Mouse (Mus musculus): ENCODE results near the gene Adamts3. TPM values are rescaled to one million over a fixed set of nuclear protein-coding genes. Genes with fewer than 3 reads are reported as not detected.

The Adamts3 gene
- total and polyA plus RNA-seq, 3 experiments = 11.4 to 15.7 TPM; not detected in 1

GRCm38 (mm10) chr5:89704264-89704663 is 178.9 kb downstream of the Adamts3 start:
- Histone ChIP-seq H3K36me3 (ENCODE audit: control insufficient read depth in 1 of 2, insufficient read depth in 2 of 2, low read length in 2 of 2) (no peaks in the 10 kb centered on the region; a peak in 1 of 4 replicates), H3K79me2 (ENCODE audit: control insufficient read depth, insufficient read depth, low read length, poor library complexity) (no peaks in the 10 kb centered on the region), H3K27me3 (ENCODE audit: control insufficient read depth in 1 of 2, insufficient read depth in 2 of 2, low read length in 2 of 2) (no peaks in the 10 kb centered on the region), H3K27ac (ENCODE audit: control insufficient read depth, low read depth, low read length) (no peak overlapping the region), H3K4me3 (ENCODE audit: control insufficient read depth in 1 of 2, insufficient read depth in 1 of 2, low read depth in 2 of 2, low read length in 2 of 2) (no peak overlapping the region), H3K9me3 (replicated peaks; ENCODE audit: insufficient read depth, low read length) (no peaks in the 10 kb centered on the region), H3K4me1 (ENCODE audit: control insufficient read depth in 1 of 2, insufficient read depth in 2 of 2, low read length in 2 of 2) (no peaks in the 10 kb centered on the region), H3K9ac (ENCODE audit: control insufficient read depth, low read depth, low read length, poor library complexity, severe bottlenecking) (no peak overlapping the region)
- TF ChIP-seq ZC3H11A (IDR thresholded peaks at IDR 0.05; ENCODE audit: low read depth, low read length) = no peak
- no peak for TF ChIP-seq ZNF384 (IDR thresholded peaks at IDR 0.05; ENCODE audit: low read depth, low read length)
- TF ChIP-seq MYB (IDR thresholded peaks at IDR 0.05; ENCODE audit: low read depth, low read length) = no peak
- TF ChIP-seq HCFC1 (IDR thresholded peaks at IDR 0.05; ENCODE audit: low read depth, low read length) = no peak
- no peak for TF ChIP-seq RCOR1 (IDR thresholded peaks at IDR 0.05; ENCODE audit: low read depth, low read length)
- no peak for TF ChIP-seq GABPA (IDR thresholded peaks at IDR 0.05; ENCODE audit: low read depth, low read length)
- no peak for TF ChIP-seq ELF1 (IDR thresholded peaks at IDR 0.05; ENCODE audit: low read depth, low read length)
- TF ChIP-seq NRF1 (IDR thresholded peaks at IDR 0.05; ENCODE audit: insufficient read depth, low read depth, low read length, poor library complexity, severe bottlenecking) = no peak
- TF ChIP-seq JUND (IDR thresholded peaks at IDR 0.05; ENCODE audit: low read depth, low read length) = no peak
- no peak for TF ChIP-seq SIN3A (IDR thresholded peaks at IDR 0.05; ENCODE audit: low read length)
- no peak for TF ChIP-seq NELFE (IDR thresholded peaks at IDR 0.05; ENCODE audit: low read depth, low read length)
- TF ChIP-seq POLR2AphosphoS5 (IDR thresholded peaks at IDR 0.05; ENCODE audit: borderline replicate concordance, low read depth, low read length) = no peak
- no peak for TF ChIP-seq MAZ (IDR thresholded peaks at IDR 0.05; ENCODE audit: low read depth, low read length)
- TF ChIP-seq MYC (IDR thresholded peaks at IDR 0.05; ENCODE audit: low read depth, low read length) = no peak
- TF ChIP-seq EP300 (IDR thresholded peaks at IDR 0.05; ENCODE audit: low read depth in 1 of 2, low read length in 2 of 2) = no peak
- no peak for TF ChIP-seq ZMIZ1 (IDR thresholded peaks at IDR 0.05; ENCODE audit: low read depth, low read length)
- TF ChIP-seq UBTF (IDR thresholded peaks at IDR 0.05; ENCODE audit: borderline replicate concordance, insufficient read depth, low read depth, low read length) = no peak
- TF ChIP-seq POLR2A (IDR thresholded peaks at IDR 0.05; ENCODE audit: control insufficient read depth in 1 of 2, insufficient read depth in 1 of 2, low read depth in 1 of 2, low read length in 2 of 2, poor library complexity in 1 of 2) = no peak
- no peak for TF ChIP-seq CTCF (IDR thresholded peaks at IDR 0.05 in 2 of 3, conservative IDR thresholded peaks at IDR 0.05 in 1 of 3; ENCODE audit: control insufficient read depth in 1 of 3, insufficient read depth in 1 of 3, low read depth in 2 of 3, low read length in 3 of 3, poor library complexity in 1 of 3, severe bottlenecking in 1 of 3)
- no peak for TF ChIP-seq USF2 (IDR thresholded peaks at IDR 0.05; ENCODE audit: borderline replicate concordance in 1 of 2, insufficient read depth in 1 of 2, low read depth in 1 of 2, low read length in 2 of 2)
- peak; percentile 29 for DNase-seq (ENCODE audit: low read depth, low spot score)

Measured in MEL (cell line).